Mouse (Mus musculus): ENCODE measurements around the gene Nedd8.

DNA sequence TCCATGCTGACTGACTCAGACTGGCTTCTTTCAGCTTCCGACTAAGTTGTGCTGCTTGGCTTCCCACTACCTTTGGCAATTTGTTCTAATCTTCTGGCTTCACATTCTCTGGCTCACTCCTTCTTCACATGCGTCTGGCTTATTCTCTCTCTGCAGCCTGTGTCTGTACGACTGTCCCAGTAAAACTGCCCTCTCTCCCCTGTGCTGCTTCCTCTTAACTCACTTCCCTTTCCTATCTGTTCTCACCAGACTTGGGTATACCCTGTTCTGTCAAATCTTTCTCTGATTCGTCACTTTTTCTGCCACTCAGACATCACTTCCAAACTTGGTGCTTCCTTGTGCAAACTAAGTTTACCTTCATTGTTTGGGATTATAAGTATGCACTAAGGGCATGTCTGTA is 25.3 kb upstream of the Nedd8 start:
- TF ChIP-seq POLR2A (IDR thresholded peaks at IDR 0.05; ENCODE audit: insufficient read length, low read depth) (no peak), TCF3 (IDR thresholded peaks at IDR 0.05; ENCODE audit: insufficient read length, low read depth) (no peak), CEBPB (IDR thresholded peaks at IDR 0.05; ENCODE audit: insufficient read depth, poor library complexity, severe bottlenecking) (no peak), USF1 (IDR thresholded peaks at IDR 0.05; ENCODE audit: low read depth) (no peak), TCF12 (IDR thresholded peaks at IDR 0.05; ENCODE audit: insufficient read depth, poor library complexity, severe bottlenecking) (no peak), POLR2AphosphoS2 (IDR thresholded peaks at IDR 0.05; ENCODE audit: insufficient read length, low read depth) (no peak), MAX (IDR thresholded peaks at IDR 0.05; ENCODE audit: low read depth) (no peak), E2F4 (IDR thresholded peaks at IDR 0.05; ENCODE audit: insufficient read depth) (no peak)

Data from myocyte (in vitro differentiated cells).